Mouse (Mus musculus) heart, adult 2 months (tissue): ENCODE measurements at regions not wholly inside any gene's neighbourhood (a gene's known extent, or its start where the extent isn't known, plus 50 kb on each side); places are given as distances from the start of the nearest gene placed in this dataset.

Experiments
- CTCF ChIP-seq: fragments of 200-600 bp; IDR thresholded peaks from 2 replicates; pipeline ENCODE4 v1.8.1; 2022; ENCODE audit warnings: antibody characterized with exemption, mild to moderate bottlenecking, moderate library complexity
- EP300 ChIP-seq: fragments of 200-500 bp; IDR thresholded peaks from 2 replicates; pipeline ENCODE4 v1.6.1; 2011; ENCODE audit warnings: low read depth, low read length, control low read depth; ENCODE audit not compliant: insufficient read depth
- POLR2A ChIP-seq: fragments of 200-500 bp; IDR thresholded peaks from 2 replicates; pipeline ENCODE4 v1.6.1; 2011; ENCODE audit warnings: mild to moderate bottlenecking, low read depth, low read length, control low read depth; ENCODE audit not compliant: insufficient read depth

- TF ChIP-seq EP300 (no peak), CTCF (no peak), POLR2A (no peak)
Observed at GRCm38 (mm10) chr12:104629449-104629848, 122.3 kb downstream of the Dicer1 start.
